Mouse (Mus musculus): ENCODE measurements around the gene Klhl42. TPM values are rescaled to one million over a fixed set of nuclear protein-coding genes. Genes with fewer than 3 reads are reported as not detected.

Gene Klhl42
- polyA plus RNA-seq, 1 experiment from 2014 or later = 6.5 TPM

- peak overlapping the region; percentile 87 for H3K27ac ChIP-seq
- peaks cover 22% of the 10 kb centered on the region for H3K27me3 ChIP-seq
- peak overlapping the region; percentile 87 for H3K4me3 ChIP-seq (replicated peaks)
- H3K4me1 ChIP-seq = peaks cover 27% of the 10 kb centered on the region
- 2% methylated on average over 15 of the region's 15 CpGs for WGBS
- peak overlapping the region; percentile 98 for H3K4me2 ChIP-seq
- H3K9me3 ChIP-seq (replicated peaks) = no peaks in the 10 kb centered on the region
- 0 out of 2 replicates have a peak, but pooled peaks have one; percentile 6 for ATAC-seq (replicated peaks; ENCODE audit: low FRiP score)
- H3K9ac ChIP-seq = peak overlapping the region; percentile 81
- peaks cover 21% of the 10 kb centered on the region for H3K36me3 ChIP-seq
Measured at GRCm38 (mm10) chr6:147092136-147092535, 957 bp downstream of the Klhl42 start.

- H3K9me3 ChIP-seq (replicated peaks) = no peaks in the 10 kb centered on the region
- no peak overlapping the region for H3K9ac ChIP-seq
- peaks cover 21% of the 10 kb centered on the region for H3K36me3 ChIP-seq
- 82% methylated on average over 7 of the region's 7 CpGs for WGBS
- peaks cover 9% of the 10 kb centered on the region for H3K27me3 ChIP-seq
- ATAC-seq (replicated peaks; ENCODE audit: low FRiP score) = no peak
- H3K4me3 ChIP-seq (replicated peaks) = no peak overlapping the region
- no peak overlapping the region for H3K4me2 ChIP-seq
- H3K4me1 ChIP-seq = peaks cover 34% of the 10 kb centered on the region
- H3K27ac ChIP-seq = no peak overlapping the region
Measured at GRCm38 (mm10) chr6:147094771-147095170, 3.6 kb downstream of the Klhl42 start.

- 91% methylated on average over 4 of the region's 4 CpGs for WGBS
- no peaks in the 10 kb centered on the region for H3K9me3 ChIP-seq (replicated peaks)
- no peak overlapping the region for H3K9ac ChIP-seq
- peaks cover 21% of the 10 kb centered on the region for H3K36me3 ChIP-seq
- no peak overlapping the region for H3K27ac ChIP-seq
- H3K4me3 ChIP-seq (replicated peaks) = no peak overlapping the region
- H3K4me2 ChIP-seq = no peak overlapping the region
- no peaks in the 10 kb centered on the region for H3K27me3 ChIP-seq
- H3K4me1 ChIP-seq = peaks cover 32% of the 10 kb centered on the region
- ATAC-seq (replicated peaks; ENCODE audit: low FRiP score) = no peak
Measured at GRCm38 (mm10) chr6:147096109-147096508, 4.9 kb downstream of the Klhl42 start.

GRCm38 (mm10) chr6:147096934-147097333 lies 5.8 kb downstream of the Klhl42 start:
- Histone ChIP-seq H3K27ac (no peak overlapping the region), H3K4me3 (replicated peaks) (no peak overlapping the region), H3K4me1 (peaks cover 31% of the 10 kb centered on the region), H3K4me2 (no peak overlapping the region), H3K9ac (no peak overlapping the region), H3K27me3 (no peaks in the 10 kb centered on the region), H3K9me3 (replicated peaks) (no peaks in the 10 kb centered on the region), H3K36me3 (peaks cover 21% of the 10 kb centered on the region)
- ATAC-seq (replicated peaks; ENCODE audit: low FRiP score) = no peak
- WGBS = 85% methylated on average over 3 of the region's 3 CpGs

GRCm38 (mm10) chr6:147097346-147097929 lies 6.3 kb downstream of the Klhl42 start:
- Histone ChIP-seq H3K4me2 (no peak overlapping the region), H3K27ac (no peak overlapping the region), H3K9ac (no peak overlapping the region), H3K9me3 (replicated peaks) (no peaks in the 10 kb centered on the region), H3K27me3 (no peaks in the 10 kb centered on the region), H3K4me3 (replicated peaks) (no peak overlapping the region), H3K36me3 (peaks cover 26% of the 10 kb centered on the region), H3K4me1 (peaks cover 26% of the 10 kb centered on the region)
- no peak for ATAC-seq (replicated peaks; ENCODE audit: low FRiP score)
- WGBS = 65% methylated on average over 8 of the region's 8 CpGs

- peak; percentile 78 for ATAC-seq (replicated peaks; ENCODE audit: low FRiP score)
- Histone ChIP-seq H3K4me3 (replicated peaks) (0 out of 2 replicates have a peak overlapping the region, but pooled peaks have one; percentile 14), H3K9ac (no peak overlapping the region; the same call in 1 of the 2 replicates), H3K27me3 (no peaks in the 10 kb centered on the region), H3K4me1 (peaks cover 17% of the 10 kb centered on the region), H3K9me3 (replicated peaks) (no peaks in the 10 kb centered on the region), H3K36me3 (peaks cover 35% of the 10 kb centered on the region), H3K27ac (peak overlapping the region; percentile 25), H3K4me2 (peak overlapping the region; percentile 47)
- 42% methylated on average over 19 of the region's 19 CpGs for WGBS
Measured at GRCm38 (mm10) chr6:147099458-147100277, 8.5 kb downstream of the Klhl42 start.

- no peak overlapping the region for H3K4me2 ChIP-seq
- 93% methylated on average over 3 of the region's 3 CpGs for WGBS
- no peak overlapping the region for H3K4me3 ChIP-seq (replicated peaks)
- no peak overlapping the region for H3K27ac ChIP-seq
- no peaks in the 10 kb centered on the region for H3K9me3 ChIP-seq (replicated peaks)
- peaks cover 17% of the 10 kb centered on the region for H3K4me1 ChIP-seq
- H3K9ac ChIP-seq = no peak overlapping the region
- peaks cover 40% of the 10 kb centered on the region for H3K36me3 ChIP-seq
- ATAC-seq (replicated peaks; ENCODE audit: low FRiP score) = no peak
- H3K27me3 ChIP-seq = no peaks in the 10 kb centered on the region
Measured at GRCm38 (mm10) chr6:147102293-147102692, 11.1 kb downstream of the Klhl42 start.

- H3K9me3 ChIP-seq (replicated peaks) = no peaks in the 10 kb centered on the region
- H3K36me3 ChIP-seq = peaks cover 69% of the 10 kb centered on the region
- no peaks in the 10 kb centered on the region for H3K4me1 ChIP-seq
- 89% methylated on average over 1 of the region's 1 CpGs for WGBS
- no peaks in the 10 kb centered on the region for H3K27me3 ChIP-seq
- H3K4me3 ChIP-seq (replicated peaks) = no peak overlapping the region
- H3K4me2 ChIP-seq = no peak overlapping the region
- no peak overlapping the region for H3K27ac ChIP-seq
- no peak for ATAC-seq (replicated peaks; ENCODE audit: low FRiP score)
- H3K9ac ChIP-seq = no peak overlapping the region
Measured at GRCm38 (mm10) chr6:147105529-147105928, 14.3 kb downstream of the Klhl42 start.

- Histone ChIP-seq H3K4me3 (replicated peaks) (no peak overlapping the region), H3K4me2 (no peak overlapping the region), H3K9me3 (replicated peaks) (no peaks in the 10 kb centered on the region), H3K27me3 (no peaks in the 10 kb centered on the region), H3K4me1 (no peaks in the 10 kb centered on the region), H3K9ac (no peak overlapping the region), H3K36me3 (peaks cover 80% of the 10 kb centered on the region), H3K27ac (no peak overlapping the region)
- ATAC-seq (replicated peaks; ENCODE audit: low FRiP score) = no peak
- WGBS = 89% methylated on average over 6 of the region's 6 CpGs
Measured at GRCm38 (mm10) chr6:147106716-147107115, 15.5 kb downstream of the Klhl42 start.

- no peak overlapping the region for H3K27ac ChIP-seq
- 85% methylated on average over 7 of the region's 7 CpGs for WGBS
- peaks cover 68% of the 10 kb centered on the region for H3K36me3 ChIP-seq
- no peak overlapping the region for H3K4me2 ChIP-seq
- H3K4me1 ChIP-seq = no peaks in the 10 kb centered on the region
- H3K27me3 ChIP-seq = no peaks in the 10 kb centered on the region
- H3K9me3 ChIP-seq (replicated peaks) = no peaks in the 10 kb centered on the region
- H3K9ac ChIP-seq = no peak overlapping the region
- no peak overlapping the region for H3K4me3 ChIP-seq (replicated peaks)
- no peak for ATAC-seq (replicated peaks; ENCODE audit: low FRiP score)
Measured at GRCm38 (mm10) chr6:147109283-147109682, 18.1 kb downstream of the Klhl42 start.

GRCm38 (mm10) chr6:147116579-147116978 lies 25.4 kb downstream of the Klhl42 start:
- 9% methylated on average over 10 of the region's 10 CpGs for WGBS
- Histone ChIP-seq H3K4me3 (replicated peaks) (no peak overlapping the region), H3K27ac (no peak overlapping the region), H3K4me2 (no peak overlapping the region), H3K9ac (no peak overlapping the region), H3K27me3 (no peaks in the 10 kb centered on the region), H3K36me3 (peaks cover 8% of the 10 kb centered on the region), H3K4me1 (no peaks in the 10 kb centered on the region), H3K9me3 (replicated peaks) (no peaks in the 10 kb centered on the region)
- 0 out of 2 replicates have a peak, but pooled peaks have one; percentile 62 for ATAC-seq (replicated peaks; ENCODE audit: low FRiP score)

GRCm38 (mm10) chr6:147117764-147118163 lies 26.6 kb downstream of the Klhl42 start:
- Histone ChIP-seq H3K9me3 (replicated peaks) (no peaks in the 10 kb centered on the region), H3K9ac (no peak overlapping the region), H3K4me3 (replicated peaks) (no peak overlapping the region), H3K27ac (no peak overlapping the region), H3K36me3 (no peaks in the 10 kb centered on the region), H3K4me1 (no peaks in the 10 kb centered on the region), H3K27me3 (no peaks in the 10 kb centered on the region), H3K4me2 (no peak overlapping the region)
- 93% methylated on average over 7 of the region's 7 CpGs for WGBS
- no peak for ATAC-seq (replicated peaks; ENCODE audit: low FRiP score)
